Mouse (Mus musculus) spleen, postnatal 10 days (tissue): Measurements from ENCODE around the gene Soat1.
"Not testable (repeated sequence)": the region's sequence is repeated elsewhere in the genome, so short reads cannot be mapped to it uniquely, and the experiment has no call there.

Experiments
- DNase-seq, 2 experiments: peaks; one replicate each; pipeline ENCODE4 v3.0.0; 2021 to 2022; ENCODE audit warnings: low spot score in 2 of 2

Soat1 gene

DNA sequence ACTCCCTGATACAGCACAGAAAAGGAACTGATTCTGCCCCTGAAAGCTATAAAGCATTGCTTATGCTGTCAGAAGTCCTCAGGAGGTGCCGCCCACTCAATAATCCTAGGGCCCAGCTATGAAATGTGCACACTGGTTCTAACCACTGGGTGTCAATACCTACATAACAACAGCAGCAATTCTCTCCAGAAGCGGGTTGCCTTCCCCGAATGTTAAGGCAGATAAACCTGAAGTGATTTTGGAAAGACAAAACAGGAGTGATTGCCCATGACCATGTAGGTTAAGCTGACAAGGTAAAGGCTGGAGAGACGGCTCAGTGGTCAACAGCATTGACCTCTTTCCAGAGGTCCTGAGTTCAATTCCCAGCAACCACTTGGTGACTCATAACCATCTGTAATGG, 48.4 kb downstream of the Soat1 start:
- no peak for DNase-seq

DNA sequence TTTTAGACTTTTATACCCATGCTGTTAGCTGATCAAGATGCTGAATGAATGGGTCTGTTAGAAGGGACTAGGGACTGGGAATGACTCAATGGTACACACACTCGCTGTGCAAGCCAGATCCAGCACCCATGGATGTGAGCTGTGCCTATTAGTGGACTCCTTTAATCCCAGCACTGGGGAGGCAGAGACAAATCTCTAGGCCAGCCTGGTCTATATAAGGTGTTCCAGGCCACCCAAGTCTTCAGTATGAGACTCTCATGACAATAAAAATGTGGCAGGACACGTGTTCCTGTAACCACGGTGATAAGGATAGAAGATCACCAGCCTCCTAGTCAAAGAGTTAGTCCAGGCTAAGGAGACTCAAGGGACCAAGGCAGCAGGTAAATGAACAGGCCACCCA, 50.1 kb downstream of the Soat1 start:
- no peak for DNase-seq

DNA sequence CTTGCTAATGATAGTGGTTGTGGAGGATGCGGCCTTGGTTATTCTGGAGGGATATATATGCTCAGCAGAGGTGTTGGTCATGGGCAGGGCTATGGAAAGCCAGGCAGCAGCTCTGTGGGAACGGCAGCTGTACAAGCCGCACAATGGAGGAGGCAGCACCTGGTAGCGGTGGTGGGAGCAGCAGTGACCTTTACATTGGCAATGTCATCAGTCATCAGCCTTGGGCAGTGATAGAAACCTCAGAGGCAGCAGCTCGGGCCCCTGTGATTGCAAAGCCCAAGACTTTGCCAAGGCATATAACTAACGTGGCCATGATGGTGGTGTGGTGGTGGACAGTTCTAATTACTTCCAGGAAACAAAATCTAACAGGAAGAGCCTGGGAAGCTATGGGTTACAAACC, 50.6 kb downstream of the Soat1 start:
- DNase-seq: no peak

DNA sequence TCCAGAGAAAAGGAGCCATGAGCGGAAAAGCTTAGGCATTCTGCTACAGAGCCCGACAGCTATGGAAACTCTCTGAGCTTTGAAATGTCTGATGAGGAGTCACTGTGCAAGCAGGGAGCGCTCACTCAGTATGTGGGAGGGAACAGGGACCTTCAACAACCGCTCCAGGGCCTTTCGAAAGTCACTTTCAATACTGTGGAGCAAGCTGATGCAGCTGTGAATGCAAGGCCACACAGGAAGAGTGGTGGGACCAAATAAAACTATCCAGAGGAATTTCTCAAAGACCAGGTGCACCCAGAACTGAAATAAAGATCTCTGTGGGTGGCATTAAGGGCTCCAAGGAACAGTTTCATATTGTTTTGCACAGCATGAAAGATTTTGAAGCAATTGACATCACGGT, 51.3 kb downstream of the Soat1 start:
- DNase-seq: no peak

DNA sequence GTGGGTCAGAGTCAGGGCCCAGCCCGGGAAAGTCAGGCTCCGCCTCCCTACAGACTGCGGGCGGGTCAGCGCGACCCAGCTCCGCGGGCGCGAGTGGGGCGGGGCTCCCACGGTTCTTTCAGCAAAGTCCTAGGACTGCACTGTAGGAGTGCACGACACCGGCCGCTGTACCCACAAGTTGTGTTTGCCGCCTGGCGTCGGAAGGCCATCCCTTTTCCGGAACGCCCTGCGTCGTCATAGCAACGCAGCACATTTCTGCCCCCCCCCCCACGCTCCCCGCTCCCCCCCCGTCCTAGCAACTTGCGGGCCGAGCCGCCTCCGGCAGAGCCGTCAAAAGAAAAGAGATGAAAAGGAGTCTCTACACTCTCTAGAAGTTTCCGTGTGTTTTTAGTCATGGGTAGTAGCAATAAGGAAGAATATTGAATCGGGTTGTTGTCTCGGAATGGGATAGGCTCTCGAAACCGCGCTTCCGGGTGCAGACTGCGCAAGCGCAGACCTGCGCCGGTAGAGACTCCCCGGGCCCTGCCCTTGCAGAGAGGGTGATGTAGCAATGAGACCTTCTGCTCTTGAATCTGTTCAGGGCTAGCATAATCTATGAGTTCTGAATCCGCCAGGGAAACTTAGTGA, 53.3 kb downstream of the Soat1 start, which contains the start of gene Axdnd1:
Axdnd1 (minus strand) TSS at position 489 of the 627 bp plus-strand sequence.
- peak; percentile 64 to 88 for DNase-seq

DNA sequence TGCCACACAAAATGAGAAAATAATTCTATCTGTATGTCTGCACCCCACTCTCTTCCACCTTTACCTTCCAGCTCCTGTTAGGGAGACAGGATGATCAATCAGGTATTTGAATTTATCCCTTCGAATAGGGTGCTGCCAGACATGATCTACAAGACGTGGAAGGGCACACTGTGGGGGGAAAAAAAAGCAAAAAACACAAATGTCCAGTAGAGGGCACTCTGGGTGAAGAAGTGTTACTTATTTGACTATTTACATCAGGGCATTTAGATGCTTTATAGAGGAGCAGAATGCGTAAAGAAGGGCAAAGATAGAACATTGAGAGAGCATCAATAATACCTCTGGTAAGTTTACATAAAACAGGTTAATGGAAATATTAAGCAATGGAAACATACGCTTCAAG, 56.0 kb downstream of the Soat1 start:
- peak in 1 of 2 experiments; percentile 40 for DNase-seq

DNA sequence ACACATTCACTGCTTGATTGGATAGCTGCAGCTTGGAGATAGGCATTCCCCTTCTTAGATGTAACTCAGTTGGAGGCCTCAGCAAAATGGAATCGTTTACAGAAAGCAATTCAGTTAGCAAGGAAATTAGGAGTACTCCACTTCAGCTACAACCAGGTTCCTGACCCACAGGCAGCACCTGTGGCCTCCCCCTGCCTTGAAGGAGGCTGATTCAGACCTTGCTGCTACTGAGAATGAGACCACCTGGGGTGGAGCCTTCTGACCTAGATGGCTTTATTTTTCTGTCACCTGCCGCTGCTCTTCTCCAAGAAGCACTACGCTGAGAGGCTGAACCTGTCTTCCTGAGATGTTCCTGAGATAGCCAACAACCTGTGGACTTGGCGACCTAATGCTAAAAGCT, 65.6 kb downstream of the Soat1 start:
- no peak for DNase-seq

DNA sequence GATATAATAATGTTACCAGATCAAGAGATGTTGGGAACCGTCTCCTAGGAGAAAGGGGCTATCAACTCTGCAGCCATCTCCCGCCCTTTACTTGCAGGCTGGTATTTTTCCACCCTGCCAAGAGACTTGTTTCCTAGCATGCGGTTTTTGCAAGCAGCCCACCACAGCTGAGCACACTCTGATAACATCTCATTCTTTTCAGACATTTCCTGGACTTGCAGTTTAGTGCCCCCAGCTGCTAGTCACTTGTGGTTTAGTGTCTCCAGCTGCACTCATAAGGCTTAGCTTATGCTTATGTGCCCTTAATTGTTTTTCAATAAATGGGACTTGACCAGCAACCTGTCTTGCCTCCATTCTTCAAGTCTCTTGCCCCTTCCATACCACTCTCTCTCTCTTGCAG, 66.1 kb downstream of the Soat1 start:
- DNase-seq: no peak

DNA sequence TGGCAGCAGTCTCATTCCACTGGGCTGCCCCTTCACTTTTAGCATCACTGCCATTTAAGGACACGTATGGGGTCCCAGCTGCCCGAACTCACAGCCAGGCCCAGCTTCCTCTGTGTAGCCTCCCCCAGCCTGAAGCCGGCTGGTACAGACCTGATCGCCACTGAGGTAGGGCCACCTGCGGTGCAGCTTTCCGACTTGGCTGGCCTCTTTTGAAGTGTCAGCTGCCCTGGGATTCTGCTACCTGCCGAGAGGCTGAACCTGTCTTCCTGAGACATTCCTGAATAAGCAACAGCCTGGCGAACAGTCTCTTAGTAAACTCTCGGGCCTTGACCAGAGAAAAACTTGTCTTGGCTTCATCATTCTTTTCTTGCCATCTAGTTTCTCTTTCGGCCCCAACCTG, 70.9 kb downstream of the Soat1 start:
- no peak for DNase-seq

DNA sequence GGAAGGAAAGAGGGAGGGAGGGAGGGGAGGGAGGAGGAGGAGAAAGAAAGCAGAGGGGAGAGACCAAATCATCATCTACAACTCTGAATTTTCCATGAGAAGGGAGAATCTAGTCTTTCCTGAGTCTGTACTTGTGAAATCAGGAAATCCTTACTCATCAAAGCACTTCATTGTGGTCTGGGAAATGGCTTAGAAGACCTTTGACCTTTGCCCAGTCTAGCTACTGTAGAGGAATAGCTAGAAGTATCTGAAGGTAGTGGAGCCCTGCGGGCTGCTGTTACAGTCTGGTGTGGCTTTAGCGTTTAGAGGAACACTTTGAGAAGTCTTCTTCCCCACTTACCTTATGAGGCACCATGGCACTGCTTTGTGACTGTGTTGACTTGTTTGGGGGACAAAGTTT, 71.6 kb downstream of the Soat1 start:
- no peak for DNase-seq

DNA sequence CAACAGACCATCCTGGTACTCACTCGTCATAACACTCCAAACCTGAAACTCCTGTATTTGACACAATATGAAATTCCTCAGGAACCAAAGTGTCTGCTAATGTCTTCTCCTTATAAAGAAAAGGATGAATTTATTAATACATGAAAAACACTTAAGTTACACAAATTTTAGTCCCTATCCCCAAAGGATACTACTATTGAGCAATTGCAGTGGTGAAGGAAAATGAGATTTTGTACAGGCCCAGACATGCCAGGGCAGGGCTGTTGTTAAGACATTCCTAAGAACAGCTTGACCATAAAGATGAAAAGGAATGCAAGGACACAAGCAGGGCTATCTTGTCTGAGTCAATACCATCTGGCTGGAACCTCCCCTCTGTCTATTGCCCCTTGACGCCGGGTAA, 74.0 kb downstream of the Soat1 start:
- DNase-seq: not testable (repeated sequence)

DNA sequence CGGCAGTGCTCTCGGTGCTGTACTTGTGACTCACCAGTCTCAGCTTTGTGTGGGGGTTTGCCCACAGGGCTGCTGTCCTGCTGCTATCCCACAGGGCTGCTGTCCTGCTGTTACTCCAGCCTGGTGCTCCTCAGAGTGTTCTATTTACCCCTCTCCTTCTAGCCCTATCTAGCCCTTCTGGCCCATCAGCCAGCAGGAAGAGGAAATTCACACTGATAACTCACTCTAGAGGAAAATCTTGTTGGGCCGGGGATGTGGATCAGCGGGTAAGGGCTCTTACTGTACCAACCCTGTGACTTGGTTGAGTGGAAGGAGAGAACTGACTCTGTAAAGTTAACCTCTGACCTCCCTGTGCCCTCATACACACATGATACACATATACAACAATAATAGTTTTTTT, 81.0 kb downstream of the Soat1 start:
- DNase-seq: no peak

DNA sequence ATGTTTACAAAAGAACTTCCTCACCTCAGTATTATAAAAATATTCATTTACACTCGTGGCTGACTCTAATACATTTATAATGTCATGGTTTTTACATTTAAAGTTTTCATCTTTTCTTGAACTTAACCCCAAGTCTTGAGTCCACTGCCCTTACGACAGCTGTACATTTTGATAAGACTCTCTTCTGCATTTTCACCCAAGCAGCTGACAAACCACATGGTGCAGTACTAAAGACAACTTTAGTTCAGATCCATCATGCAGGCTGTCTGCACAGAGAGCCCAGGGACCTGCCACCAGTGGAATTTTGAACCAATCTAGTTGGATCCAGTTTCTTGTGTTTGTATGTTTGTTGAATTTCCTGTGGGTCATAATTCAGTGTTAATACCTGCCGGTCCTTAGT, 87.3 kb downstream of the Soat1 start:
- DNase-seq: no peak

DNA sequence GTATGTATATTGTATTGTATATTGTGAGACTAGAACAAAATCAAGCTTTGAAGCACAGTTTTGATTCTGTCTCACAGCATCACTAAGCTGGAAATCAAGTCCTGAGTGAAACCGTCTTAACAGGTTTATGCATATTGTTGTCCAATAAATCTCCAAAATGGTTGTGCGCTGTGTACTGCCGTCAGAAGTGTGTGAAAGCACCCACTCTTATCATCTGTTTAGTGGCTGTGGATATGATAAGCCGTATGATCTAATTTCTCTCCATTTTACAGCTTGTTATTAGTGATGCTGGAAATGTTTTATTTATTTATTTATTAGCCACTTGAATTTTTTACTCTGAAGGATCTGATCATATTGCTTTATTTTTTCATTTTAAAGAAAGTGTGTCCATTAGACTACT, 87.9 kb downstream of the Soat1 start:
- DNase-seq: no peak

DNA sequence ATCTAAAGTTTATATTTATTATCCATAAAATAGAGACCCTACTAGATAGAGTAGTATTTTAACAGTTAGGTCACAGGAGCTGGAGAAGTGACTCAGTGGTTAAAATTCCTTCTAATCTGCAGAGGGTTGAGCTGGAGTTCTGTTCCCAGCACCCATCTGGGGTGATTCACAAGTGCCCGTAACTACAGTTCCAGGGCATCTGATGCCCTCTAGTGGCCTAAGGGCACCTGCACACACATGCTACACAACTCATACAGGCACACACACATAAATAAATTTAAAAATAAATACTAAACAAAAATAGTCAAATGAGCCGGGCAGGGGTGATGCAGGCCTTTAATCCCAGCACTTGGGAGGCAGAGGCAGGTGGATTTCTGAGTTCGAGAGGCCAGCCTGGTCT, 92.9 kb downstream of the Soat1 start:
- DNase-seq: no peak
